Mouse (Mus musculus): ENCODE results near the gene Cebpa. TPM values are rescaled to one million over a fixed set of nuclear protein-coding genes. Genes with fewer than 3 reads are reported as not detected.

The Cebpa gene
- polyA plus RNA-seq, 1 experiment, result 105 TPM

GRCm38 (mm10) chr7:35156561-35157477 lies 37.7 kb downstream of the Cebpa start:
- 57% methylated on average over 16 of the region's 16 CpGs for WGBS
- H3K27me3 ChIP-seq (ENCODE audit: control insufficient read depth, insufficient read depth, low read length), result no peaks in the 10 kb centered on the region
- peaks cover 2% of the 10 kb centered on the region; the same call in 1 of the 2 replicates for H3K4me1 ChIP-seq (ENCODE audit: control insufficient read depth, insufficient read depth, insufficient read length, low read length)
- H3K27ac ChIP-seq (ENCODE audit: insufficient read depth, low read depth, low read length), result no peak overlapping the region
- H3K4me3 ChIP-seq (ENCODE audit: low read depth, low read length), result no peak overlapping the region
- TF ChIP-seq CTCF (IDR thresholded peaks at IDR 0.05; ENCODE audit: extremely low read depth, insufficient read length, insufficient replicate concordance, low read depth, low read length) (no peak), POLR2A (IDR thresholded peaks at IDR 0.05; ENCODE audit: low read depth, low read length) (no peak)
- H3K36me3 ChIP-seq (ENCODE audit: control insufficient read depth, insufficient read depth, low read length), result no peaks in the 10 kb centered on the region

GRCm38 (mm10) chr7:35157512-35157911 lies 38.4 kb downstream of the Cebpa start:
- Histone ChIP-seq H3K4me3 (ENCODE audit: low read depth, low read length) (no peak overlapping the region), H3K27me3 (ENCODE audit: control insufficient read depth, insufficient read depth, low read length) (no peaks in the 10 kb centered on the region), H3K27ac (ENCODE audit: insufficient read depth, low read depth, low read length) (no peak overlapping the region), H3K36me3 (ENCODE audit: control insufficient read depth, insufficient read depth, low read length) (no peaks in the 10 kb centered on the region), H3K4me1 (ENCODE audit: control insufficient read depth, insufficient read depth, insufficient read length, low read length) (peaks cover 2% of the 10 kb centered on the region; the same call in 1 of the 2 replicates)
- no peak for TF ChIP-seq CTCF (IDR thresholded peaks at IDR 0.05; ENCODE audit: extremely low read depth, insufficient read length, insufficient replicate concordance, low read depth, low read length)
- TF ChIP-seq POLR2A (IDR thresholded peaks at IDR 0.05; ENCODE audit: low read depth, low read length), result no peak
- WGBS, result 43% methylated on average over 3 of the region's 3 CpGs

GRCm38 (mm10) chr7:35162443-35162842 lies 43.4 kb downstream of the Cebpa start:
- Histone ChIP-seq H3K4me3 (ENCODE audit: low read depth, low read length) (no peak overlapping the region), H3K27me3 (ENCODE audit: control insufficient read depth, insufficient read depth, low read length) (no peaks in the 10 kb centered on the region), H3K27ac (ENCODE audit: insufficient read depth, low read depth, low read length) (no peak overlapping the region), H3K36me3 (ENCODE audit: control insufficient read depth, insufficient read depth, low read length) (no peaks in the 10 kb centered on the region), H3K4me1 (ENCODE audit: control insufficient read depth, insufficient read depth, insufficient read length, low read length) (no peaks in the 10 kb centered on the region)
- TF ChIP-seq POLR2A (IDR thresholded peaks at IDR 0.05; ENCODE audit: low read depth, low read length) (no peak), CTCF (IDR thresholded peaks at IDR 0.05; ENCODE audit: extremely low read depth, insufficient read length, insufficient replicate concordance, low read depth, low read length) (no peak)
- 82% methylated on average over 6 of the region's 6 CpGs for WGBS

GRCm38 (mm10) chr7:35163600-35163999 lies 44.5 kb downstream of the Cebpa start:
- WGBS, result 70% methylated on average over 7 of the region's 7 CpGs
- Histone ChIP-seq H3K27ac (ENCODE audit: insufficient read depth, low read depth, low read length) (no peak overlapping the region), H3K36me3 (ENCODE audit: control insufficient read depth, insufficient read depth, low read length) (no peaks in the 10 kb centered on the region), H3K27me3 (ENCODE audit: control insufficient read depth, insufficient read depth, low read length) (no peaks in the 10 kb centered on the region), H3K4me3 (ENCODE audit: low read depth, low read length) (no peak overlapping the region), H3K4me1 (ENCODE audit: control insufficient read depth, insufficient read depth, insufficient read length, low read length) (no peaks in the 10 kb centered on the region)
- TF ChIP-seq CTCF (IDR thresholded peaks at IDR 0.05; ENCODE audit: extremely low read depth, insufficient read length, insufficient replicate concordance, low read depth, low read length), result no peak
- no peak for TF ChIP-seq POLR2A (IDR thresholded peaks at IDR 0.05; ENCODE audit: low read depth, low read length)

- no peak for TF ChIP-seq POLR2A (IDR thresholded peaks at IDR 0.05; ENCODE audit: low read depth, low read length)
- TF ChIP-seq CTCF (IDR thresholded peaks at IDR 0.05; ENCODE audit: extremely low read depth, insufficient read length, insufficient replicate concordance, low read depth, low read length), result no peak
- H3K27ac ChIP-seq (ENCODE audit: insufficient read depth, low read depth, low read length), result no peak overlapping the region
- 77% methylated on average over 6 of the region's 6 CpGs for WGBS
These were observed 45.0 kb downstream of the Cebpa start for GRCm38 (mm10) chr7:35164131-35164530.

GRCm38 (mm10) chr7:35166988-35167387 lies 47.9 kb downstream of the Cebpa start:
- no peaks in the 10 kb centered on the region for H3K27me3 ChIP-seq (ENCODE audit: control insufficient read depth, insufficient read depth, low read length)
- TF ChIP-seq CTCF (IDR thresholded peaks at IDR 0.05; ENCODE audit: extremely low read depth, insufficient read length, insufficient replicate concordance, low read depth, low read length) (no peak), POLR2A (IDR thresholded peaks at IDR 0.05; ENCODE audit: low read depth, low read length) (no peak)
- no peak overlapping the region for H3K4me3 ChIP-seq (ENCODE audit: low read depth, low read length)
- no peaks in the 10 kb centered on the region for H3K36me3 ChIP-seq (ENCODE audit: control insufficient read depth, insufficient read depth, low read length)
- peaks cover 3% of the 10 kb centered on the region; the same call in 1 of the 2 replicates for H3K4me1 ChIP-seq (ENCODE audit: control insufficient read depth, insufficient read depth, insufficient read length, low read length)
- H3K27ac ChIP-seq (ENCODE audit: insufficient read depth, low read depth, low read length), result no peak overlapping the region
- 82% methylated on average over 5 of the region's 5 CpGs for WGBS

More at GRCm38 (mm10) chr7:35164131-35164530, 45.0 kb downstream of the Cebpa start:
- Histone ChIP-seq H3K4me1 (ENCODE audit: control insufficient read depth, insufficient read depth, insufficient read length, low read length) (no peaks in the 10 kb centered on the region), H3K36me3 (ENCODE audit: control insufficient read depth, insufficient read depth, low read length) (no peaks in the 10 kb centered on the region), H3K27me3 (ENCODE audit: control insufficient read depth, insufficient read depth, low read length) (no peaks in the 10 kb centered on the region), H3K4me3 (ENCODE audit: low read depth, low read length) (no peak overlapping the region)

- TF ChIP-seq POLR2A (IDR thresholded peaks at IDR 0.05; ENCODE audit: low read depth, low read length) (no peak), CTCF (IDR thresholded peaks at IDR 0.05; ENCODE audit: extremely low read depth, insufficient read length, insufficient replicate concordance, low read depth, low read length) (no peak)
- no peak overlapping the region for H3K27ac ChIP-seq (ENCODE audit: insufficient read depth, low read depth, low read length)
- WGBS, result 96% methylated on average over 2 of the region's 2 CpGs
- no peaks in the 10 kb centered on the region for H3K36me3 ChIP-seq (ENCODE audit: control insufficient read depth, insufficient read depth, low read length)
- peaks cover 3% of the 10 kb centered on the region; the same call in 1 of the 2 replicates for H3K4me1 ChIP-seq (ENCODE audit: control insufficient read depth, insufficient read depth, insufficient read length, low read length)
- H3K4me3 ChIP-seq (ENCODE audit: low read depth, low read length), result no peak overlapping the region
- H3K27me3 ChIP-seq (ENCODE audit: control insufficient read depth, insufficient read depth, low read length), result no peaks in the 10 kb centered on the region
These were observed 48.8 kb downstream of the Cebpa start for GRCm38 (mm10) chr7:35167925-35168324.

Measured in small intestine, adult 2 months (tissue).